Mouse (Mus musculus) urinary bladder, postnatal 4 days (tissue): Measurements from ENCODE around the gene Hivep1.

Source experiments
- DNase-seq, 2 experiments: peaks; one replicate each; pipeline ENCODE4 v3.0.0; 2021 to 2022; ENCODE audit warnings: low spot score in 2 of 2

The Hivep1 gene

DNA sequence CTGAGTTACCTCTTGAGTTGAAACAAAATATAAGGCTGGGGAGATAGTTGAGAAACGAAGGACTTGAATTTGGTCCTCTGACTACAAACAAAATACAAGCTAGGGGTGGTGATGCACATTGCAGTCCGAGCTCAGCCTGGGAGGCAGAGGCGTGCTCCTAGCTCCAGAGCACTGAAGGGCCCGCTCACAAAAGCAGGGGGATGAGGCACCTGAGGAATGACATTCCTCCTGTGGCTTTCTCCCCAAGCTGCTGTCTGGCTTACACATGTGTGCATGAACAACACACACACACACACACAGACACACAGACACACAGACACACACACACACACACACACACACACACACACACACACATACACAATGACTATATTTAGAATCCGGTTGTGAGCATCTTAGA, 60.9 kb downstream of the Hivep1 start:
- DNase-seq = no peak

DNA sequence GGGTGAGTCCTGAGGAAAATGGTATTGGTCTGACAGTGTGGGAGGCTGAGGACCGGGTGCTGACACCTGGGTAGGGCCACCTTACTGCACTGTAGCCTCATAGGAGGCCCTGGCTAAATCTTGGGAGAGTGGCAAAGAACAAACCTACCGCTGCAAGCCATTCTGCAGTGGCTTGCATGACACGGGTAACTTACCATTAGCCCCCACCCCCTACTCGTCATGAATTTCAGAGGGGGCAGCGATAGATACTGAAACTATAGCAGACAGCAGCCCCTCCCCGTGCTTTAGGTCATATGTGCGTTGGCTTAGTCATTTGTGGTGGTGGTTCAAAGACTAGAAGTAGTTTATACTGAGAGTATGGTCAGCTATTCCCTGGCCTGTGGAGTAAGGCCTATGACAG, 61.8 kb downstream of the Hivep1 start:
- no peak for DNase-seq

DNA sequence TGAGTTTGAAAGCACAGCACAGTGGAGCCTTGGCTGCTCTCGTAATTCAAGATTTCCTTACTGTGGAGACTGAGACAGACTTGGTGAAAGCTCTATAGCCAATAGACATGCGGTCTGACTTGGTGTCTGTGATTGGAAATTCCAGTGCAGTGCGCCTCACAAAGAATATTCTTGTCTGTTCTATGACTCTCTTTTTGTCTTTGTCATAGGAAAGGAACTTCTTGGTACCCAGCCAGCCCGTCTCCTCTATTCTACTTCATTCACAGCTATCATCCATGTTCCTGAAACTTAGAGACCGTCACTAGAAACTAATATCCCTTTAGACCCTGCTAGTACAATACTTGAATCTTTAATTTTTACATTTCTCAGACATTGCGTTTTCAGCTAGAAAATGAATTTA, 64.5 kb downstream of the Hivep1 start:
- no peak for DNase-seq

DNA sequence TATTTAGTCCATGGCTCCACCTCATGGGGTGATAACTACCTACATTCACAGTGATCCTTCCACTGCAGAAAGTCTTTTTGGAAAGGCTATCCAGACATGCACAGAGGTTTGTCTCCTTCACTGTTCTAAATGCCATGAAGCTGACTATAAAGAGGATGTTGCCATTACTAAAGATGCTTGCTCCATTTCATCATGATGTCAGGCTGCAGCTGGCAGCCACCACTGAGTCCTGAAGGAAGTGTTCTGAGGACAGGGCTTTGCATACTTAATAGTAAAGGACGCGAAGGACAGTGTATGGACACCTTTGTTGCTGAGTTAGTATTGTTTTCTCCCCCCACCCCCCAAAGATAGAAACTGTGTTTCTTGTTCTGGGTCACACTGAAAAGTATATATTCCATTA, 67.2 kb downstream of the Hivep1 start:
- DNase-seq = no peak

DNA sequence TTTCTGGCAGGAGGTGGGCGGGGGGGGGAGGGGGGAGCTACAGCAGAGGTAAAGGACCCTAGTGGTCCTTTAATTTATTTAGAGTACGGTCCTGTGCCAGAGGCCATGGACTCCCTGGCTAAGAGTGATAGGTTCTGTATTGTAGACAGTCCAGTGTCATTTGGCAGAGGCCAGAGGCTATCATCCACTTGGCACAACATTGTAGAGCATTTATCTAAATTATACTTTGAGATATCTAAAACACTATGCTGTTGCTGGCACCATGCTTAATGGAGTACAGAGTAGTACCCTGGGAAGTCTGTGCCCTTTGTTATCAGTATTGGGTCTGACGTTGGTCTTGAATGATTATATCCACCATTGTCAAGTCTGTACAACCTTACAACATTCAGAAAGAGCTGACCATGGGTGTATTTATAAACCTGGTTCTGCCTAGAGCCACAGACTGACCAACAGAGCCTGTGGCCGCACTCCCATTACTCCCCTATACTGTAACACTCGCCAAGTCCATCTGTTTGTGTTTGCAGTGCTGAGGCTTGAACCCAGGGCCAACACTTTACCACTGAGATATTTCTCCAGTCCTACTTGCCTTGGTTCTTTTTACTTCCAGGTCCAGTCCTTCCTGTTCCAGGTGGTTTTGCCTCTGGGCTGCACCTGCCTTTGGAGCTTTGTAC, 69.4 kb downstream of the Hivep1 start:
- DNase-seq = no peak

DNA sequence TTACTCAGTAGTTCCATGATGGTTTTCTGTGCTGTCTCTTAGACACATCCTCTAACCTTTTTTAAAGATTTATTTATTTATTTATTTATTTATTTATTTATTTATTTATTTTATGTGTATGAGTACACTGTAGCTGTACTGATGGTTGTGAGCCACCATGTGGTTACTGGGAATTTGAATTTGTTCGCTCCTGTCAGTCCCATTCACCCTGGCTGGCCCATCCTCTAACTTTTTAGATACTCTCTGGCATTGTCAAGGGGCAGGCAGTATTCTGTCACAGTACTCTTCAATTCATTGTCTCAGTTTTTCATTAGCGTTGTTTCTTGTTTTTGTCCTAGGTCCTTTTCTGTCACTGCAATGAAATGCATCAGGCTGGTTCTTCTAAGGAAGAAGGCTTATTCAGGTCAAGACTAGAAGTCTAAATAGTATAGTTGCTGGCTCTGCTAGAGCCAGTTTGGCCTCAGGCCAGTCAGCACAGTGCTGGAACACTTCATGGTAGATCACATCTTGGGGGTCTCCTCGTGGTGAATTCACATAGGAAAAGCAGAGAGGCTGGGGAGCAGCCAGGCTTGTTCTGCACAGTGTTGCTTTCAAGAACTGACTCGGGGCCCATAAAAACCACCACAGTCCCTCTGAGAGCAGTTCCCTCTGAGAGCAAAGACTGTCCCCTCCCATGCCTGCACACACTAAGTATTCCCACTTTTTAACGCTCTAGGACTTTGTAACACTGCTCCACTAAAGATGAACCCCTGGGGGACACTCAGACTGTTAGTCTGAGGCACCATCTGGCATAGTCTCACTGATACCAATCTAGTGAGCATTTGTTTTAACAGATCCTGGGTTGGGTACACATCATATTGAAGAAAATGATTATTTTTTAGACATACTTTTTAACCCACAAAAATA, 70.2 kb downstream of the Hivep1 start:
- DNase-seq = no peak

DNA sequence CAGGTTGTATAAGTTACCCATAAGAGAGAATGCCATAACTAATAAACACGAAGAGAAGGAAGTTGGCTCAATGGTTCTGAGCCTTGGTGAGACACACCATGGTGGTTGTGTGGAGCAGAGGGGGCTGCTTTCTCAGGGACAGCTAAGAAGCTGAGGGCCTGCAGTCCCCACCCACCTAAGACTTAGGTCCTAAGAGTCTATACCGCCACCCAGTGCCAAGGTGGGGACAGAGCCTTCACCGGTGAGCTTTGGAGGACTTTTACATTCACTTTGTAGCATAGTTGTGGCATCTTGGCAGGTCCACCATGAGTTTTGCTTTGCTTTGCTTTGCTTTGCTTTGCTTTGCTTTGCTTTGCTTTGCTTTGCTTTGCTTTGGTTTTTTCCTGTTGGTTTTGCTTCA, 92.8 kb downstream of the Hivep1 start:
- DNase-seq = peak in 1 of 2 experiments; percentile 55

DNA sequence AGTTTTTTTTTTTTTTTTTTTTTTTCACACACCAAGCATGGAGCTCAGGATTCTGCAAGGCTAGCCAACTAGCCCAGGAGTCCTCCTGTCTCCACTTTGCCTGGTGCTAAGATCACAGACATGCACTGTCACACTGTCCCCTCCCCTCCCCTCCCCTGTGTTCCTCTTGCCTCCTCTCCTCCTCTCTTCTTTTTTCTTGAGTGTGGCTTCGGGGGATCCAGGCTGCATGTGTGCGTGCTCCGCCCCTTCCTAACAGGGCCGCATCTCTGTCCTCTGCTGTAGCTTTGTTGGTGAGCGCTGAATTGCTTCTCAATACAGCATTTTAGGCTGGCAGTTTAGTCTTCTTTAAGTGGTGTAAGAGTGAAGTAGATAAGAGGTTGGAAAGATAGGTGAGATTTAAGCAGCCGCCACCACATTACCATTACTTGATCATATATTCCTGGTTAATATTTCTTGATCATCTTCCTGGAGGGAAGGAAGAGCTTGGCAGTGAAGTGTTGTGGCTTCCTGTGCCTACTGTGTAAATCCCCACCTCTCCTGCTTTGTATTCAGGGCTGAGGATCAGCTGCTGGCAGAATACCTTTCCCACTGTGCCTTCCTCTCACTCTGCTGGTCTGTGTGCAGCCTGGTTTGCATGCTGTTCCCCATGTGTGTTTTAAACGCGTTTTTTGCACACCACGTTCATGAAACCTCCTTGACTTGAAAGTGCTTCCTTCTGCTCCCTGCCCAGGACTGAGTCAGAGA, 97.7 kb downstream of the Hivep1 start:
- peak in 1 of 2 experiments; percentile 47 for DNase-seq

DNA sequence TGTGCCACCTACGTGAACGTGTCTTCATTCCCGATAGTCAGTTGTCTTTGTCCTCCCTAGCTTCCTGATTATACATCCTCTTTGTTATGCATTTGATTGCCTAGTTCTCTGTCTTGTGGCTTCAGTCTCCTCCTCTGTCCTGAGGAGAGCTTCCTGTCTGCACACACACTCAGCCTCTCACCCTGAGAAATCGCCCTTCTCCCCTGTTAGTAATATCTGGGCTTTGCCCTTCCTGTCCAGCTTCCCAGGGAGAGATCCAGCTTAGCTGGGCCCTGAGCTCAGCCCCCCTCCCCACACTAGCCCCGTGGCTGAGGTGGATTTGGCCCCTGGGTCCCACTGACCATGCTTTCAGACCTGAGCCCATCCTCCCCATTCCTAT, 98.2 kb downstream of the Hivep1 start:
- DNase-seq = peak in 1 of 2 experiments; percentile 56

DNA sequence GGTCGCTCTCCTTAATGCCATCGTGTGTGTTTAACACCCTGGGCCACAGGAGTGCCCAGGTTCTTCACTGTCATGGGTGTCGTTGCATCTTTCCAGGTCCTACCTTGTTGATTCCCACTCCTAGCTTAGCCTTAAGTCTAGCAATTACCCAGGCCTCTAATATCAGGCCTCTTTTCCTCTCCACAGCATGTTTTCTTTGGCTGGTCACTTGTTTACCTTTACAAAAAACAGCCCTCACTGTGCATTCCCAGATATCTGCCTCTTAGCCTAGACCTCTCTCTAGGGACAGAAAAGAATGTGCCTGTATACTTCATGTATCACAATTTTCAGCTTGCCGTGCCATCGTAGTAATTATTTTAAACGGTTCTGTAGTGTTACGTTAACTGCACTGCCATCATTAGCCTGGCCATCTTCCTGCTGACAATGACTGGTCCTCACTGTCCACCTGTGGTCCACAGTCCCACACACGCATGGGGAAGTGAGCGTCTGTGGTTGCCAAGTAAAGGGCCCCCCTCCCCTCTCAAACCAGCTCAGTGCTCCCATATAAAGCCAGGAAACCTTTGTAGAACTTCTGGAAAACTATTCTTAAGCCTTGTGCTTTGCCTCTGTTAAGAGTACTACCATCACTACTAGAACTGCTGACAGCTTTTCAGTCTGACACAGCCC, 98.8 kb downstream of the Hivep1 start:
- peak in 1 of 2 experiments; percentile 47 for DNase-seq

DNA sequence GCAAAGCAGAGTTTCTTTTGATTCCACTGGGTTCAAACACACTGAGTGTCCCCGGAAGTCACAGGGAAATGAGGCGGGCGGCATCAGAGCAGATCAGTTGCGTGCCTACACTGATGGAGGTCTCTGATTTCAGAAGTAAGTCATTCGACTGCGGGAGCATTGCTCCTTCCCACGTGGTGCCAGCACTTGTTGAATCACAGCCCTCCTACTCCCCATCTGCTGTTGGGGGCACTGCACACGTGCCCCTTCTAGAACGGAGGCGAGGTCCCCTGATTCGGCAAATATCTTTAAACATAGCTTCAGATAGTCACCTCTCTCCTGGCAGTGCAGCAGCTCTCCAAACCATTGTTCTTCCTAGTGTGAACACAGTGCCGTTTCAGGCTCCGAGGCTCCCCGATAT, 106.4 kb downstream of the Hivep1 start:
- DNase-seq = no peak

DNA sequence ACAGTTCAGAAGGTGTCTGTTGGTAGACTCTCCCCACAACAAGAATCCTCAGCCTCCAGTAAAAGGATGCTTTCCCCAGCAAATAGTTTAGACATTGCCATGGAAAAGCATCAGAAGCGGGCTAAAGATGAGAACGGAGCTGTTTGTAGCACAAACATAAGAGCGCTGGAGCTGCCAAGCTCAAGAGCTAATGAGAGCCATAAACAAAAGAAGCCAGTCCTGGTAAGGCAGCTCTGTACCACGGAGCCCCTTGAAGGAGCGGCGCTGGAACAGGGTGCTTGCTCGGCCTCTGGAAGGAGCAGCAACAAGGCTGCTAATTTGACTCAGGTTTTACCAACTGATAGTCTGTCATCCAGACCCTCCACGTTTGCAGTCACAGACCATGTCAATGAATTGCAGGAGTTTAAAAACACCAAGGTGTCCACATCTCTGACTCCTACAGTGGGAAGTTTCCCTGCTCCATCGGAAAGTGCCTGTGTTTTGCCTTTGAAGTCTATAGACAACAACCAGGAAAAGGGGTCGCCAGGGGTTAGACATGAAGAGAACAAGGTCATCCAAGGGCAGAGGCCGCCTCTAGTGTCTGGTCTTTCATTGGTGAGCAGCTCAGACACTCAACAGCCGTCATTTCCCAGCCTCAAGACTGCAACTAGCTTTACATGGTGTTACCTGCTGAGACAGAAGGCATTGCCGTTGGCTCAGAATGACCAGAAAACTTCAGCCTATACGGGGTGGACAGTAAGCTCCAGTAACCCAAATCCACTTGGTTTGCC, 107.8 kb downstream of the Hivep1 start:
- DNase-seq = no peak

DNA sequence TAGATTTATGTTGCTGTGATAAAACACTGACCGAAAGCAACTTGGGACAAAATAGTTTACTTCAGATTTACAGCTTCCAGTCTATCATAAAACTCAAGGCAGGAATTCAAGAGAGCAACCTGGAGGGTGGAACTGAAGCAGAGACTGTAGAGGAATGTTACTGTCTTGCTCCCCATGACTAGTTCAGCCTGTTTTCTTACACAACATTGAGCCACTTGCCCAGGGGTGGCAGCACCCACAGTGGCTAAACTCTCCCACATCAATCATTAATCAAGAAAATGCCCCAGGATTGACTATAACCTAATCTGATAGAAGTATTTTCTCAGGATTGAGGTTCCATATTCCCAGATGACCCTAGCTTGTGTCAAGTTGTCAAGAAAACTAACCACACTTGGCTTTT, 119.0 kb downstream of the Hivep1 start:
- no peak for DNase-seq

DNA sequence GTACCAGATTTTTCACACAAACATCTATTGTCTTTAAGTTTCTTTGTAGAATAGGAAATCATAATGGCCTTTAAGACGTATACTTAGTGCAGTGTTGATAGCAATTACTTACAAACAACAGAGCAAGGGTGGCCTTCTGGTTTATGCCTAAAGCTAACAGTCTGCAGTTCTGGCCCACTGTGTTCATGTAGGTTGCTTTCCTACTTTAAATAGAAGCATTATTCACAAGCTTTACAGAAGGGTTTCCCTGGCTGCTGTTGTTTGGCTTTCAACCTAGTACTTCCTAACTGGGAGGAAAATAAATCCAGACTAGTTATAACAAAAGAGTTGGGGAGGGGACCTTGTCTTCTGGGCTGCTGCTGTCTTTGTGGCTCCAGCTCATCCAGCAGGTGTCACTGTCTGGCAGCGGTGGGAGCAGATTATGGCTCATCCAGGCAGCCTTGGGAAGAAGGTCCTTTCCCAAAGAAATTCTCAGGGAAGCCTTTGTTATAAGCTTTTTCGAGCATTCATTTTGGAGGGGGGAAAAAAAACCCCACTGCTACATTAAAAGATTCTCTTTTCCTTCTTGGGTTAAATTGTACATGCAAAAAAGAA, 123.1 kb downstream of the Hivep1 start:
- DNase-seq = no peak

DNA sequence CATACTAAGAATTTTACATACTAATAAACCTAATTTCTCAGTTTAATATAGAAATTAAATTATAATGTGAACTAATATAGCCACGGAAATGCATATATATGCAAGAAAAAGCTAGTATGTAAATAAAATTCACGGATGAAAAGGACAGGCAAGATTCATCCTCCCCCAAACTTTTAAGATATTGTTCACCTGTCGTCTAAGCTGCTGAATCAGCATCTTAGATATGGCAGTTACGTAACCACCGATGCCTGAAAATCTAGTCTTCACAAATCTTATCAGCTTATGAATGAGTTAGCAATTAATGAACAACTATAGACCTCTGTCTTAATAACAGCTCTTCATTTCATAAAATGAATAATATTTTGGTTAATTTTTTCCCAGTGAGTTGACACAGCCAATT, 130.8 kb downstream of the Hivep1 start:
- no peak for DNase-seq

DNA sequence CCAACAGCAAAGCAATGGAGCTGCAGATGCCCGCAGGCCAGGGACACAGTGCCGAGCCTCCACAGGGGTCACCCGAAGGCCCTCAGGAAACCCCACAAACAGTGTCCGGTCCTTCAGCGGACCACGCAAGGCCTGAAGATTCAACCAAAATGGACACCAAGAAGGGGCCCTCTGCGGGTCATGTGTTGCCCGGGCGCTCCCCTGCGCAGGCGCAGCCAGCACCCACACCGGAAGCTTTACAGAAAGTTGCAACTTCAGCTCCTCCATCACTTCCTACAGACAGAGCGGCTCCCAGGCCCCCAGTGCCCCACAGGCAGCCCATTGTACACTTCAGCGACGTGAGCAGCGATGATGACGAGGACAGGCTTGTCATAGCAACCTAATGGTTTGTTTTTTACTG, 132.3 kb downstream of the Hivep1 start:
- DNase-seq = no peak

DNA sequence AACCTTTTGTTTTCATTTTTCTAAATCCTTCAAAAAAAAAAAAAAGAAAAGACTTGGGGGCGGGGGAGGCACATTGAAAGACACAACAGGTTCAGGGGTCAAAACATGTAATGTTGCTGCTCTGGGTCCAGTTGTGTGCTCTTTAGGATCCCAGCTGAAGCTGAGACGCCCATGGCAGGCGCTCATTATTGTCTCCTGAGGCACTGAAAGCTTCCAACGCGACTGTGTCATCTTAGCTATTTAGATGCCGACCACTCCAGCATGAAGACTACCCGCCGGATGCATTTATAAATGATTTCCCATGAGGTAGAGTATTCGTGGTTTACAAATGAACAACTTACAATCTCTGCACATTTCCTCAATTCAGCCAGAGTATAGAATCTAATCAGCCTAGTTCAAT, 141.2 kb downstream of the Hivep1 start:
- DNase-seq = no peak

DNA sequence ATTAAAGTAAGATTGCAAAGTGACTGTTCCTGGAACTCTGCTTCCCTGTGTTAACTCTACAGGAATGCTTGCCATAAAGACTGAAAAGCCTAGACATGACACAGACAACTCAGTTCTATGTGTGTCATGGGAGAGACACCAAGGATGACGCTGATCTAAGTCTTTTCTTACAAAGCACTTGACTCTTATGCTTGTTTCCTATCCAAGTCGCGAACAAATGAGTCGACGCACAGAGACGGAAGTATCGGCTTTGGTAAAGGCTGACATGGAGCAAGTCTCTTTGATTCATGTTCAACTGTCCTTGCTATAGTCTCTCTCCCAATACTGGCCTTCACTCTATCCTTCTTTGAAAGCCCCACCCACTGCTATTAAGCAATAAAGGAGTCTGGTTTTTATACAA, 143.8 kb downstream of the Hivep1 start:
- DNase-seq = no peak

DNA sequence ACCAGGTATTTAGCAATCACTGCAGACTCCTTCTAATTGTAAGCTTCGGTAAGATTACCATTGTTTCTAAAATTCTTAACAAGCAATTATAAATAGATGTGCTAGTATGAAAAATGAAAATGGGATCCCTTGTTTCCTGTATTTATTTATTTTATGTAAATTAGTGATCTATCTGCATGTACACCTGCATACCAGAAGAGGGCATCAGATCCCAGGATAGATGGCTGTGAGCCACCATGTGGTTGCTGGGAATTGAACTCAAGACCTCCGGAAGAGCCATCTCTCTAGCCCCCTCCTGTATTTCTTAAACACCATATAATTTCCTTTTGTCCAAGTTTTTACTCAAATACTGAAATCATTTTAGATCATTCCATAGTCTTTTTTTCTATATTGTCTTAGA, 145.8 kb downstream of the Hivep1 start:
- no peak for DNase-seq

DNA sequence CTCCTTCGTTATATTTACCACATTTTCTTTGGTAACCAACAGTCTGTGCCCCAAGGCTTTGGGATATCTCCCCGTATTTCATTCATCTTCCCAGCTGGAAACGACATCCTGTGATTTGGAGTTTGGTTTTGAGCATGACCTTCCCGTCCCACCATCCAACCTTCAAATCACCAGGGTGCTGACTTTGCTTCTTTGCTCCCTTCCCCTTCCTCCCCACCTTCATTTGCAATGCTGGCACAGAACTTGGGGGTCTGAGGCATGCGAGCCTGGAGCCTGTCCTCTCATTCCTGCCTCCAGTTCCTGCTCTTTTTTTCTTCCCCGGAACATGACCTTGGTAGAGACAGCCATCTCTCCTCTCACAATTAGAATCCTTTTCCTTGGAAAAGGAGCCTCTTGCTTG, 161.7 kb downstream of the Hivep1 start:
- DNase-seq = no peak

DNA sequence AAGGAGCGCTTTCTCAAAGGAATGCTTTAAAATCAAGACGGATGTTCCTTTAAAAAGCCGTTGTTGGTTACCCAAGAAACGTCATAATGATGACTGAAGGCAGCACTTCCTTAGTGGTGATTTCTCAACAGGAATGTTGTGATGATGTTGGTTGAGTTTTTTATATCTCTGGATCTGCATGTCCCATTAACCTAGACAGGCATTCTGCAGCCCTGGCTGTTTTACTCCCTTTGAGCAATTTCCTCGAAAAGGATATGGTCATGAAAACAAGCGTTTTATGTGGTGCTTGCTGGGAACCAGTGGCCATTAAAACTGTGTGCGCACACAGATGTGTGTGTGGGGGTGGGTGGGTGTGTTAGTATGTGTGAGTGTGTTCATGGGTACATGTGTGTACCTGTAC, 170.6 kb downstream of the Hivep1 start:
- no peak for DNase-seq
